Mouse (Mus musculus): Measurements from ENCODE around the gene Galnt17. TPM values are rescaled to one million over a fixed set of nuclear protein-coding genes. Genes with fewer than 3 reads are reported as not detected.

Galnt17 gene
- total RNA-seq, 2 experiments from 2014 or later, result not detected

DNA sequence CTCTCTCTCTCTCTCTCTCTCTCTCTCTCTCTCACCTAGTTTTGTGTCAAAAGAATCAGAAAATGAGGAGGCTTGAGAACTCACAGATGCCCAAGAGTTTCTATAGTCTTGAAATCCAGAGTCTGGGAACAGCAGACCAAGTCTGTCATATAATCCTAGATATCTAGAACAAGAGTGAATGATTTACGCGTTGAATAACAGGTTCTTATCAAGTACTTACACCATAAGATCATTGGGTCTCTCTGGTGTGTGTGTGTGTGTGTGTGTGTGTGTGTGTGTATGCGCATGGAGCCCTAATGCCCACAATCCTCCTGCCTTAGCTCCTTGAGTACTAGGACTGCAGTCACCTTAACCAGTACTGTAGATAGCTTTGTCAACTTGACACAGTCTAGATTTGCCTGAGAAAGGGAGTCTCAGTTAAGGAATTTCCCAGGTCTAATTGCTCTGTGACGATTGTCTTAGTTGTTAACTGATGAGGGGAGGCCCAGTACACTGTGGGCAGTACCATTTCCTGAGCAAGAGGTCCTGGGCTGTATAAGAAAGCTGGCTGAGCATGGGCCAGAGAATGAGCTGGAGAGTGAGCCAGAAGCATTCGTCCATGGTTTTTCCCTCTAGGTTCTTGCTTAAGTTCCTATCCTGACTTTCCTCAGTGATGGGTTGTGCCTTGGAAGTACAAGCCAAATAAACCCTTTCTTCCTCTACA is 268.5 kb downstream of the Galnt17 start:
- ATAC-seq (ENCODE audit: poor library complexity, severe bottlenecking), result no peak

- no peak for ATAC-seq (ENCODE audit: poor library complexity, severe bottlenecking)
Observed at GRCm38 (mm10) chr5:131024506-131024905, 283.8 kb downstream of the Galnt17 start.

GRCm38 (mm10) chr5:131022396-131022993 is 285.8 kb downstream of the Galnt17 start:
- ATAC-seq (ENCODE audit: poor library complexity, severe bottlenecking), result no peak

- no peak for ATAC-seq (ENCODE audit: poor library complexity, severe bottlenecking)
Observed at GRCm38 (mm10) chr5:131020936-131021335, 287.4 kb downstream of the Galnt17 start.

DNA sequence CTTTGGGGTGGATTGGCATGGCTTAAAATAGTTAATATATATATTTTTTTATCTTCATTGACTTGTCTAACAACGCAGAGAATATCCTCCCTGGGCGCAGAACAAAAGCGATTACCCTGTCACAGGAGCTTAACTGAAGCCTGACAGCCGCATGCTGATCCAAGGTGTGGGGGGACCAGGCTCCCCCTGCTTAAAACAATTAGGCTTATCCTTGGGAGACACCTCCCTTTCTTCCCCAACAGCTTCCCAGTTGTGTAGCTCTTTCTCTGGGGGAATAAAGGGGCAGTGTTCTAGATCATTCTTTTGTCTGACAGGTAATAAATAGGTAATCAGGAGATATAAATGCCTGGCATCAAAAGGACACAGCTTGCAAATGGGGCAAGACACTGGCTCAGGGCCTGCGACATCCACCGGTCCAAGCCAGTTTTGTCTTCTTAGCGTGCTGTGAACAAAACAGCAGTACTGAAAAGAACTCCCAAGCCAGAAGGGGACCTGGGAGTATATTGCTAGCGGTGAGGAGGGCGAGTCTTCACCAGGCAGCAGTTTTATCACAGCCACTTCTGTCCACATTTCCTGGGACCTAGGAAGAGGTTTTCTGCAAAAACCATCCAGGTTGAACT is 288.8 kb downstream of the Galnt17 start:
- ATAC-seq (ENCODE audit: poor library complexity, severe bottlenecking), result no peak

GRCm38 (mm10) chr5:131016066-131016465 is 292.2 kb downstream of the Galnt17 start:
- no peak for ATAC-seq (ENCODE audit: poor library complexity, severe bottlenecking)

DNA sequence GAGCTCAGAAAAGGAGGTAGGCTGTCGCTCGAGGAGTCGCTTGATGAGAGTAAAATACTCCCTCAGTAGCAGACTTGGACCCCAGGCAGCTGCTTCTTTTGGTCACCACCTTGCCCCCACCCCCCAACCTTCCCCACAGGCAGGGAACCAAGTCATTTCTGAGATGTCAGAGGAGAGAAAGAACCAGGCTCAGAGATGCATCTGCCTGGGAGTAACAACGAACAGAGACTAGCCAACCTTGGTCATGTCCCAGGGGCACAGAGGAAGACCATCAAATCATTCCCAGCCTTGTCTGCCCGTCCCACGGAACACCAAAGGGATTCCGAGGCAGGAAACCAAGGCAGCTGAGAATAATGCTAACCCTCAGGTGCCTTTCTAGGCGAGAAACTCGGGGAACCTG is 293.0 kb downstream of the Galnt17 start:
- ATAC-seq (ENCODE audit: poor library complexity, severe bottlenecking), result no peak

GRCm38 (mm10) chr5:131013816-131014215 is 294.5 kb downstream of the Galnt17 start:
- no peak for ATAC-seq (ENCODE audit: poor library complexity, severe bottlenecking)

DNA sequence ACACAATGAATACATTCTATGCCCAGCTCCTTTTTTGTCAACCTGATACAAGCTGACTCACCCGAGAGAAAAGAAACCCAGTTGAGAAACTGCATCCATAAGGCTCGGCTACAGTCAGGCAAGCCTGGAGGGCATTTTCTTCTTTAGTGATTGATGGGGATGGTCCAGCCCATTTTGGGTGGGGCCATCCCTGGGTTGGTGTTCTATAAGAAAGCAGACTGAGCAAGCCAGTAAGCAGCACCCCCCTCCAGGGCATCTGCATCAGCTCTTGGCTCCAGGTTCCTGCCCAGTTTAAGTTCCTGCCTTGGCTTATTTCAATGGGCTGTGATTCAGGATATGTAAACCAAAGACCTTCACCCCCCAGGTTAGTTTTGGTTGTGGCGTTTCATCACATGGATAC is 295.2 kb downstream of the Galnt17 start:
- ATAC-seq (ENCODE audit: poor library complexity, severe bottlenecking), result no peak

GRCm38 (mm10) chr5:131009510-131009909 is 298.8 kb downstream of the Galnt17 start:
- no peak for ATAC-seq (ENCODE audit: poor library complexity, severe bottlenecking)

GRCm38 (mm10) chr5:131008507-131008906 is 299.8 kb downstream of the Galnt17 start:
- no peak for ATAC-seq (ENCODE audit: poor library complexity, severe bottlenecking)

DNA sequence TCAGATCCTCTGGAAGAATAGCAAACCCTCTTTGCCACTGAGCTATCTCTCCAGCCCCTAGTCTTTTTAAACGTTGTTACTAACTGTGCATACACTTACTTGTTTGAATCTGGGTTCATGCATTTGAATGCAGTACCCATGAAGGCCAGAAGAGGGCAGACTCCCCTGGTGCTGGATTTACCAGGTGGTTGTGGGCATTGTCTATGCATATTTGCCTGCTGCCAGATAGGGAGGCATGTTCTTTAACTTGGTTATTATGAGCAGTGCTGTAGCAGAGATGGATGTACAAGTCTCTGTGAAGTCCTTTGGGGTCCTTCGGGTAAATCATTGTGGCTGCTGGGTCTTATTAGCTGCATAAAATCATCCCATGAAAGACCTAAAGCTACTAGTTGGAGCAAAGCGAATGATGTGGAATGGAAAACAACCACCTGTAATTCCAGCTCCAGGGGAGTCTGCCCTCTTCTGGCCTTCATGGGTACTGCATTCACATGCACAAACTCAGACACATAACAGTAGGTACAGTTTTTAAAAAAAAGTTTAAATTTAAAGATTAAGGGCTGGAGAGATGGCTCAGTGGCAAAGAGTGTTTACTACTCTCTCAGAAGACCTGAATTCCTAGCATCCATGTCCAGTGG is 300.3 kb downstream of the Galnt17 start:
- no peak for ATAC-seq (ENCODE audit: poor library complexity, severe bottlenecking)

DNA sequence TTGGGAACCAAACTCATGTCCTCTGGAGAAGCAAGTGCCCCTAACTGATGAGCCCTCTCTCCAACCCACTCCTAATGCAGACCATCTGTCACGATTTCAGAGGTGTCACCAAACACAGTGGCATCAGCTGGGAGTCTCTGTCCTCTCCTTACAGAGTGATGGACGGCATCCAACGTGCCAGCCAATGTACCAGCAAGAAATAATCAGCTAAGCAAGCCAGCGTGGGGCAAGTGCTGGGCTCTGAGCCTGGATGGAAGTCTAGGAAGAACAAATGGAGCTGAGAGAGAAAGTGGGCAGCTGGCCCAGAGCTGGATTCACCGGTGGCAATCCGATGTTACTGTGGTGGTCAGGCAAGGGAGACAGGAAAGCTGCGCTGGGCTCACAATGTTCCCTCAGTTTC is 301.1 kb downstream of the Galnt17 start:
- no peak for ATAC-seq (ENCODE audit: poor library complexity, severe bottlenecking)

- no peak for ATAC-seq (ENCODE audit: poor library complexity, severe bottlenecking)
Observed at GRCm38 (mm10) chr5:131006524-131006923, 301.8 kb downstream of the Galnt17 start.

GRCm38 (mm10) chr5:131000572-131000971 is 307.7 kb downstream of the Galnt17 start:
- ATAC-seq (ENCODE audit: poor library complexity, severe bottlenecking), result no peak

GRCm38 (mm10) chr5:130979321-130979720 is 329.0 kb downstream of the Galnt17 start:
- ATAC-seq (ENCODE audit: poor library complexity, severe bottlenecking), result no peak

GRCm38 (mm10) chr5:130978871-130979270 is 329.4 kb downstream of the Galnt17 start:
- ATAC-seq (ENCODE audit: poor library complexity, severe bottlenecking), result no peak

GRCm38 (mm10) chr5:130977999-130978398 is 330.3 kb downstream of the Galnt17 start:
- ATAC-seq (ENCODE audit: poor library complexity, severe bottlenecking), result no peak

GRCm38 (mm10) chr5:130952361-130952760 is 355.9 kb downstream of the Galnt17 start:
- no peak for ATAC-seq (ENCODE audit: poor library complexity, severe bottlenecking)

DNA sequence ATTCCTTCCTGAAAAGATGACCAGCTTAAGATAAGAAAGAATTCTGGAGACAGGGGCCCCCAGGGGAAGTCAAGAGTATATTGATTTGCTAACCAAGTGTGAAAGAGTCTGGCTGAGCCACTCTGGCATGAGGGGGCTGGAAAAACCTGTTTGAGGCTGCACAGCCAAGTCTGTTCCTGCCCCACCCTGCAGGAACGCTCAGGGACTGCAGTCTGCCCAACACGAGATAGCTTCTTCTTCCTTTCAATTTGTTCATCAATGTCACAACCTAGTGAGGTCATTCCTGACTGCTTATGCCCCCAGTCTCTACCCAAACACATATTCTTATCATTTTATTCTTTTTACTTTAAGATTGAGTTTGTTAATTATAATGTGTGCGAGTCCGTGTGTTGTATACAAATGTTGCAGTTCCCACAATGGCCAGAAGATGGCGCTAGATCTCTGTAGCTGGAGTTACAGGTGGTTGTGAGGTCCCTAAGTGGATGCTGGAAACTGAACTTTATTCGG is 357.4 kb downstream of the Galnt17 start:
- ATAC-seq (ENCODE audit: poor library complexity, severe bottlenecking), result no peak

DNA sequence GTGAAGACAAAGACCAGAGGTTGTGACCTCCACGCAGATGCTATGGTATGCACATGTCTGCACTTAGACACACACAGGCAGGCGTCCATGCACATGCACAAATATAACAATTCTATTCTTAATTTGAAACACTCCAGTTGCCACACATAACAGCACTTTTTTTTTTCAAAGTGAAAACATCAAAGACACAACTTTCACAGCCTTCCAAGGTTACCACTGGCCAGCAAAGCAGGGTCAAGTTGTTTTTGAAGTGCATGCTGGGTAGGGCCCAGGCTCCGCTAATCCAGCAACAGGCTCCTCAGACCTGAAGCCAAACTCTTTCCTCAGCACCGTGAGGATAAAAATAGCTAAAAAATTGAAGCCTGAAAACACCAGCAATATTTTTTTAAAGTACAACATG is 357.9 kb downstream of the Galnt17 start:
- no peak for ATAC-seq (ENCODE audit: poor library complexity, severe bottlenecking)

DNA sequence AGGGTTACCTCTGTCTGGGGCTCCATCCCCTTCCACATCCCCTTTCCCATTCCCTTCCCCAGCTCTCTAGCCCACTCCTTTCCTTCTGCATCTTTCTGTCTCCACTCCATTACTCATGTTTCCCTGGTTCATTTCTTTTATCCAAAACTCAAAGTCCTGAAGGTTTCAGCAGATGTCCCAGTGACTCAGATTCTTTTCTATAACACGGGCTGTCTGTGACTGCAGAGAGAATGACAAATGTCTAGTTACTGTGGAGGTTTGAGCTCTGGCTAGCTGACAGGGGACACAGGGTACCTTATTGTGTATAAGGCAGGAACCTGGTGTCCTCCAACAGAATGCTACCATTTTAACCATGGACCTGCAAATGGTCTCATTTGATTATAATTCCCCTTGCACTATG is 358.6 kb downstream of the Galnt17 start:
- ATAC-seq (ENCODE audit: poor library complexity, severe bottlenecking), result no peak

All from megakaryocyte, adult 5-6 weeks (primary cell).